Mouse (Mus musculus) T-cell, adult 66 days (primary cell): ENCODE data around the gene S100a2. TPM values are rescaled to one million over a fixed set of nuclear protein-coding genes. Genes with fewer than 3 reads are reported as not detected.

Source experiments
- total RNA-seq, 2 experiments: library from RNA; stranded (reverse); gene quantifications; 3 replicates in 1 of 2; 4 replicates in 1 of 2; pipeline ENCODE4 v1.2.4; 2023

S100a2 gene
- total RNA-seq, result not detected

DNA sequence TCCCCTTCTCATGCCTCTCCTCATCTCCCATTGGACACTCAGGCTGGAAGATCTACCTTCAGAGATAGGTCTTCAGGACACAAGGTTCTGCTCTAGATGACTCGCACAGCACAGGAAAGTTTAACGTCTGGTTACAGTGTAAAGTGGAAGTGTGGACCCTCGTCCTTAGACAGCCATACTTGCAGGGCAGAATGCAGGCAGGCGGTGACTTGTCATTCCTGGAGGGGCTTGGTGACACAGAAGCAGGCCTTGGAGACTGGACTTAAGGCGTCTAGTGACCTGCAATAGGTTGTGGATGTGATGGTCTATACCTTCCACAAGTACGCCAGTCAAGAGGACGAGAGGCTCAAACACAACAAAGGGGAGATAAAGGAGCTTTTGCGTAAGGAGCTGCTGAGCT, at the start of gene S100a2:
TSS of gene S100a2 (plus strand) at position 301 of the 400 bp plus-strand sequence.

DNA sequence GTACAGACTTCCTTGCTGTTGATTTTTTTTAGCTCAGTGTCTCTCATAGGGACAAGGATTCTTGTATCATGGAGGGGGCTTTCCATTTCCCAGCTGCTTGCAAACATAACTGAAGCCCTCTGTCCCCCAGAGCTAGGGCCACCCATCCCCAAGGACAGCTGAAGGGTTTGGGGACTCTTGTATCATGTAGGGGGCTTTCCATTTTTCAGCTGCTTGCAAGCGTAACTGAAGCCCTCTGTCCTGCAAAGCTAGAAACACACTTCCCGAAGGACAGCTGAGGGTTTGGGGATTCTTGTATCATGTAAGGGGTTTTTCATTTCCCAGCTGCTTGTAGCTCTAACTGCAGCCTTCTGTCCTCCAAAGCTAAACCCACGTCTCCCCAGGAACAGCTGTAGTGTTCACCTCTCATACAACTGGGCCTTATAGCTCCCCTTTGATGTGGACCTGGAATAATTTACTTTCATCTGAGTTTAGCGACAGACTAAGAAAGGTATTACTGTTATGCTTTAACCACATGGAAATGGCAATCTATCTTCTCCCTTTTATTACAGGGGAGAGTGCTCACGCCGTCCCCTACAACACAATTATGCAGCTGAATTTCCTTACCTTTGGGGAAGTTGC, 29.9 kb upstream of the S100a2 start, which contains the start of gene S100a3:
TSS of gene S100a3 (plus strand) at position 571 of the 621 bp plus-strand sequence.

DNA sequence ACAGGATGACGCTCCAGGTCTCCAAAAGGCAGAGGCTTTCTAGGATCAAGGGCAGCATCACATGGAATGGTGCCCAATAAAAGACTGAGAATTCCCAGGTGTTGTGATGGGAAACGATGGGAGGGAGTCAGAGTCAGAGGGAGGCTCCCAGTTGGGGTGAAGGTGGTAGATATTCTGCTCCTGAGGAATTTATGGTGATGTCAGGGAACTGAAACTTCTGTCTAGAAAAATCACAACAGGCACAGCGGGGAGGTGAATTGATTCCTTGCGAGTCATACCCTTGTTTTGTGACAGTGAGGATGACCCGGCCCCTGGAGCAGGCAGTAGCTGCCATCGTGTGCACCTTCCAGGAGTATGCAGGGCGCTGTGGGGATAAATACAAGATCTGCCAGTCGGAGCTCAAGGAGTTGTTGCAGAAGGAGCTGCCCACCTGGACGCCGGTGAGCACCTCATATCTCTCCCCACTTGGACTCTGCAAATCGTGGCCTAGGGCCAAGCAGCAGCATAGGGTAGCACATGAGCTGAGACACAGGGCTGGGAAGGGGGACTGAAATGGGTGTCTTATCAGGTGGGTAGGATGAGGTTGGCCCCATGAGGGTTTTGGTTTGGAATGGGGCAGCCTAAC, 11.6 kb downstream of the S100a2 start, which contains the start of gene Gm42674:
TSS of gene Gm42674 (plus strand) at position 419 of the 625 bp plus-strand sequence.

DNA sequence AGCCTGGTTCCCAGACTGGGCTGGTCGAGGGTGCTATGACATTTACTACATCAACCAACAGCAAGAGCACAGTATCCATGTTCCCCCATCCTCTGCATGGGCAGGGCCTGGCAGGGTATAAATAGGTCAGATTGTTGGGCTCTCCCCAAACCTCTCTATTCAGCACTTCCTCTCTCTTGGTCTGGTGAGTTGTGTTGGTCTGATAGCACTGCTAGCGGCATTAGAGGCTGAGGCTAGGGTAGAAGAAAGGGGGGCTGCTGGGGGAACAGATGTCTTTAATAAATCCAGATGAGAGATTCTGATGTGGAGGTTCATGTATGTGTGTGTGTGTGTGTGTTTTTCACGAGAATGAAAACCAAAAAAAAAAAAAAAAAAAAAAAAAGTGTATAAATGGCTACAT, 13.6 kb downstream of the S100a2 start, which contains the start of gene S100a4:
TSS of gene S100a4 (plus strand) at position 149 of the 400 bp plus-strand sequence.

DNA sequence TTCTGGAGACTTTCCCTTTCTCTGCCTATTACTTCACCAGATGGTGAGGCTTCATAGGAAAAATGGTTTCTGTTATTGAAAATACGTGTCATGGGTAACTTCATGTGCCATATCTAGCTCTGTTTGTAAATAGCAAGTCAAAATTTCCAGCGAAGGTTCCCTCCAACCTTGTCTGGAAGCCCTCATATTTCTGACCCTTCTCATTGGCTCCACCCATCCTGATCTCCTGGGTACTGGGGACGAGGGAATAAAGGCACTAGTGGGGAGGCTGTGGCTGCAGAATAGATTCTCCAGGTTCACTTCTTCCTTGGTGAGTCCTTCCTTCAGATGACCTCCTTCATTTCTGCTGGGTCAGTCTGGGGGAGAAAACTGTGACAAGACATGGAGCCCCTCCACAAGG, 18.2 kb downstream of the S100a2 start, which contains the start of gene S100a5:
TSS of gene S100a5 (plus strand) at position 301 of the 400 bp plus-strand sequence.

DNA sequence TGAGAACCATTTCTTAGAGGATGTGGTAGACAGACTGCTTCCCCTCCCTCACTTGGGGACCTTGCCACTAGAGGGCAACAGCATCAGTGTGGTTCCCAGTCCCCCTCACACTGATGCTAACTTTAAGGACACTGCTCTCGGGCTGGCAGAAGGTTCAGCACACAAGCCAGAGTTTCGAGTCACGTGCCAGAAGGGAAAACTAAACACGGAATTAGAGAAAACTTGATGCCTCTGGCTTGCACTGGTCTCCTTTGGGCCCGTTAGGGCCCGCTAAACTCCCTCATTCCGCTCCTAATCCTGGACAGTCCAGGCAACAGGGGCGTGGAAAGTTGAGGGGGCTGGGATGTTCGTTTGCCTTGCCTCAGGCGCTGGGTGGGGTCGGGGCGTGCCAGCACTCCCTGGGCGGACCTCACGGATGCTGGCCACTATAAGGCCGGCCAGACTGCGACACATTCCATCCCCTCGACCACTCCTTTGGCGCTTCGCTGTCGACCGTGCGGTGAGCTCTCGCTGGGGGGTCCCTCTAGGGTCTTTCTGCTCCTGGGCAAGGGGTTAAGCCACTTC, 22.8 kb downstream of the S100a2 start, which contains the start of gene S100a6:
TSS of gene S100a6 (plus strand) at position 155 of the 564 bp plus-strand sequence.

Other genes starting within 250 kb of the S100a2 start
- 1 to 10 TPM; 1.8 to 2.2 TPM for gene Slc27a3, start 200.3 kb upstream of the S100a2 start, total RNA-seq
- gene Ints3, start 156.6 kb upstream of the S100a2 start, total RNA-seq, result 10 to 100 TPM; 57.3 to 67.2 TPM
- gene Npr1, start 124.4 kb upstream of the S100a2 start, total RNA-seq, result not detected
- 10 to 100 TPM; 89.4 to 92.6 TPM for gene Ilf2, start 114.1 kb upstream of the S100a2 start, total RNA-seq
- 10 to 100 TPM; 36.9 to 38.9 TPM for gene Snapin, start 99.2 kb upstream of the S100a2 start, total RNA-seq
- gene Chtop, start 80.7 kb upstream of the S100a2 start, total RNA-seq, result 100 to 1,000 TPM; 183 to 188 TPM
- gene S100a1, start 75.9 kb upstream of the S100a2 start, total RNA-seq, result 1 to 10 TPM in 1 of 2 experiments, not detected in 1; 1.5 TPM
- 10 to 100 TPM; 38.2 to 40.3 TPM for gene S100a13, start 75.8 kb upstream of the S100a2 start, total RNA-seq
- 1 to 10 TPM; 1.3 to 3.4 TPM for gene S100a14, start 63.4 kb upstream of the S100a2 start, total RNA-seq
- not detected for gene S100a16, start 53.0 kb upstream of the S100a2 start, total RNA-seq
- gene S100a3, start 29.7 kb upstream of the S100a2 start, total RNA-seq, result 1 to 10 TPM in 1 of 2 experiments, not detected in 1; 1.1 TPM
- gene Gm42674, start 11.7 kb downstream of the S100a2 start, total RNA-seq, result not detected
- 10 to 100 TPM; 34.0 to 64.5 TPM for gene S100a4, start 13.5 kb downstream of the S100a2 start, total RNA-seq
- gene S100a5, start 18.3 kb downstream of the S100a2 start, total RNA-seq, result not detected
- 10 to 100 TPM; 23.8 to 39.8 TPM for gene S100a6, start 22.6 kb downstream of the S100a2 start, total RNA-seq
- gene S100a7a, start 63.8 kb downstream of the S100a2 start, total RNA-seq, result not detected
- 10 to 100 TPM in 1 of 2 experiments, 1 to 10 TPM in 1; 8.0 to 10.6 TPM for gene S100a8, start 78.7 kb downstream of the S100a2 start, total RNA-seq
- 10 to 100 TPM in 1 of 2 experiments, 1 to 10 TPM in 1; 8.2 to 12.7 TPM for gene S100a9, start 105.5 kb downstream of the S100a2 start, total RNA-seq
- gene Pglyrp4, start 136.7 kb downstream of the S100a2 start, total RNA-seq, result not detected
- gene Gm5849, start 187.6 kb downstream of the S100a2 start, total RNA-seq, result not detected